Mouse (Mus musculus): Measurements from ENCODE around the gene Poldip3. TPM values are rescaled to one million over a fixed set of nuclear protein-coding genes. Genes with fewer than 3 reads are reported as not detected.

Poldip3 gene
- polyA plus RNA-seq, 1 experiment from 2014 or later = 158 TPM

DNA sequence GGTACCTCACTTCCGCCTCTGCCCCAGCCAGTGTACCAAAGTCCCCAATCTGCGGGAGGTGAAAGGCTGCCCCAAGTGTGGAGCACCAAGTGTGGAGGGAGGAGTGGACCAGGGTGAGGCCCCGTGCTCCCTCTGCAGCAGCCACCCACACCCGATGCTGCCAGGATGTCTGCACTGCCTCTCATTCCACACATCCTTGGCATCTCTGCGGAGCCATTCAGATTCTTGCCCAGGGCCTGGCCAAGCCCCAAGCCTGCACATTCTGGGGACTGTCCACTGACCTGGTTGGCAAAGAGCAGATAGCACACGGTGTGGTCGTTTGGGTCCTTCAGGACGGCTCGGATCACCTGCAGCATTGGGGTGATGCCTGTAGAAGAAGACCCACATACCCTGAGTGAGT lies 10.6 kb upstream of the Poldip3 start:
- H3K9me3 ChIP-seq (ENCODE audit: control insufficient read depth, low read depth, low read length) = no peaks in the 10 kb centered on the region
- no peak overlapping the region for H3K4me3 ChIP-seq (ENCODE audit: low read depth, low read length)
- H3K4me2 ChIP-seq (replicated peaks; ENCODE audit: low read depth, low read length) = no peak overlapping the region
- no peaks in the 10 kb centered on the region for H3K4me1 ChIP-seq (ENCODE audit: control insufficient read depth, insufficient read depth, low read length)
- H3K36me3 ChIP-seq (ENCODE audit: control insufficient read depth, insufficient read depth, low read length) = peaks cover 31% of the 10 kb centered on the region
- no peaks in the 10 kb centered on the region for H3K27me3 ChIP-seq (ENCODE audit: control insufficient read depth, insufficient read depth, low read length)
- no peak overlapping the region for H3K9ac ChIP-seq (replicated peaks; ENCODE audit: low read depth, low read length)
- 94% methylated on average over 9 of the region's 9 CpGs for WGBS
- no peak for ATAC-seq (ENCODE audit: insufficient number of reproducible peaks, insufficient read depth, low FRiP score, low read depth)
- no peak overlapping the region for H3K27ac ChIP-seq (ENCODE audit: low read length)

DNA sequence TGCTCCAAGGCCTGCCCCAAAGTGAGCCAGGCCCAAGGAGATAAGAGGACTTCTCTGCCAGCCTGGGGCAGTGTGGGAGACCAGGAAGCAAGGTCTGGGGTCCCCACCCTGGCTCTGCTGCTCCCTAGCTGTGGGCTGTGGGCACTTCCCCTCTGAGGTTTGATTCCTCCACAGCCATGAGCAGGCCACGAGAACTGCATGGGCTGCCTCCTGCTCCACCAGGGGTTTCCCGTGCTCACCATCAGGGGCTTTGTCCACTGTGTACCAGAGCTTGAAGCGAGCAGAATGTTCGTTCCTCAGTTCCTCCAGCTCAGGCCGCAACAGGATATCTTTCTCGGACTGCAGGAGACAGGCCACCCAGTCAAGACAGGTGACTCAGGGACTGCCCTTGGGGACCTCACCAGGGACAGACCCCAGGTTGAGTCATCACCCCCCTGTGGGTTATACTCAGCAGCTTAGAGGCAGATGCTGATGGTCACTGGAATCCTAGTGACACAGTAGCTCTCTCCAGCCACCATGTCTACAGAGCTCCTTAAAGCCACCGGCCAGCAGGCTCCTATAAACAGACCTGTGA lies 9.5 kb upstream of the Poldip3 start:
- Histone ChIP-seq H3K36me3 (ENCODE audit: control insufficient read depth, insufficient read depth, low read length) (peaks cover 31% of the 10 kb centered on the region), H3K27ac (ENCODE audit: low read length) (no peak overlapping the region), H3K9me3 (ENCODE audit: control insufficient read depth, low read depth, low read length) (no peaks in the 10 kb centered on the region), H3K4me1 (ENCODE audit: control insufficient read depth, insufficient read depth, low read length) (no peaks in the 10 kb centered on the region), H3K4me3 (ENCODE audit: low read depth, low read length) (no peak overlapping the region), H3K27me3 (ENCODE audit: control insufficient read depth, insufficient read depth, low read length) (no peaks in the 10 kb centered on the region), H3K9ac (replicated peaks; ENCODE audit: low read depth, low read length) (no peak overlapping the region), H3K4me2 (replicated peaks; ENCODE audit: low read depth, low read length) (no peak overlapping the region)
- no peak for ATAC-seq (ENCODE audit: insufficient number of reproducible peaks, insufficient read depth, low FRiP score, low read depth)
- 94% methylated on average over 7 of the region's 7 CpGs for WGBS

DNA sequence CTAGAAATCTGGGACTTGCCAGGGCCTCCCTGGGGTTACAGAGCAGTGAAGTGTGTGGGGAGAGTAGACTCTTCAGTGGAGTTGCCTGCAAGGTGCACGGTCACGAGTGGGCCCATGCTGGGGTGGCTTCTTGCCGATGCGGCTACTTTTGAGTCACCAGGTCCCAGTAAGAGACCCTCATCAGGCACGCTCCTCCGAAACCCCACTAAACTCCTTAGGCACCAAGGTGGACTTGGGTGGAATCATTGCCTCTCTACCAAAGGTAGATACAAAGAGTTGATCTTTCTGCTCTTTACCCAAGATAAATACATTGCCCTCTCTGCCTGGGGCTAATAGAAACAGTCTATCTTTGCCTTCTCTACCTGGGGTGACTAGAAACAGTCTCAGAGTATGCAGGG lies 8.5 kb upstream of the Poldip3 start:
- Histone ChIP-seq H3K27ac (ENCODE audit: low read length) (no peak overlapping the region; the same call in 1 of the 2 replicates), H3K4me3 (ENCODE audit: low read depth, low read length) (no peak overlapping the region), H3K27me3 (ENCODE audit: control insufficient read depth, insufficient read depth, low read length) (no peaks in the 10 kb centered on the region), H3K4me2 (replicated peaks; ENCODE audit: low read depth, low read length) (no peak overlapping the region), H3K9me3 (ENCODE audit: control insufficient read depth, low read depth, low read length) (no peaks in the 10 kb centered on the region), H3K4me1 (ENCODE audit: control insufficient read depth, insufficient read depth, low read length) (no peaks in the 10 kb centered on the region), H3K9ac (replicated peaks; ENCODE audit: low read depth, low read length) (no peak overlapping the region), H3K36me3 (ENCODE audit: control insufficient read depth, insufficient read depth, low read length) (peaks cover 34% of the 10 kb centered on the region)
- WGBS = 97% methylated on average over 6 of the region's 6 CpGs
- no peak for ATAC-seq (ENCODE audit: insufficient number of reproducible peaks, insufficient read depth, low FRiP score, low read depth)

DNA sequence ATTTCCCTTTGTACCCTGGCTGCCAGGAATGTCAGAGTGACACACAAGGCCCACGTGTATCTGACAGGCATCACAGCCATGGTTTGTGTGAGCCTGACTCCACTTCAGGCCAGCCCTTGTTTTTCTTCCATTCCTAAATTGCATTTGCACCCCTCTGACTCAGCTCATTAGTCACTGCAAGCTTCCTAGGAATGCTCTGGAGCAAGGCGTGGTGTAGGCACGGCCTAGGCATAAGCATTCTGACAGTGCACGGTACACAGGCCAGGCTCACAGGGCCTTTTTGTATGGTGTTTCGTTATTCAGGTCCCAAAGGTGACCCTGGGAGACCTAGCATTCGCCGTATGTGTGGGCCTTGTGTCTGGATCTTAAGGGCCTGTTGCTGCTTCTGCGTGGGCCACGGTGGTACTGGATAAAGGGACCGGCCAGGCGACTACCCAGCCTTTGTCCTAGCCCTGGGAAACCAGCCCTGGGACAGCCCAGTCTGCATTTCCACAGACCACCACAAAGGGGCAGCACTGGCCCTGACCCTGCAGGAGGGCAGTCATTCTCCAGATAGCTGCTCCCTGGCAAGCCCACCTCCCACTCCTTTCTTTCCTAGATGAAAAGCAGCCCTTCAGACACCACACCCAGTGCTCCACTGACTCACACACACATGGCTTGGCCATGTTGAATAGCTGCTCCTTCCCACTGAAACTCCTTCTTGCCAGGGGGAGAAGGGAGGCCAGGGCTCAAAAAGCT lies 7.9 kb upstream of the Poldip3 start:
- H3K27me3 ChIP-seq (ENCODE audit: control insufficient read depth, insufficient read depth, low read length) = no peaks in the 10 kb centered on the region
- no peak overlapping the region for H3K4me2 ChIP-seq (replicated peaks; ENCODE audit: low read depth, low read length)
- no peak overlapping the region for H3K9ac ChIP-seq (replicated peaks; ENCODE audit: low read depth, low read length)
- 73% methylated on average over 11 of the region's 11 CpGs for WGBS
- peaks cover 33% of the 10 kb centered on the region for H3K36me3 ChIP-seq (ENCODE audit: control insufficient read depth, insufficient read depth, low read length)
- H3K9me3 ChIP-seq (ENCODE audit: control insufficient read depth, low read depth, low read length) = no peaks in the 10 kb centered on the region
- H3K27ac ChIP-seq (ENCODE audit: low read length) = no peak overlapping the region; the same call in 1 of the 2 replicates
- no peak overlapping the region for H3K4me3 ChIP-seq (ENCODE audit: low read depth, low read length)
- ATAC-seq (ENCODE audit: insufficient number of reproducible peaks, insufficient read depth, low FRiP score, low read depth) = peak; percentile 20; the same call in 1 of the 2 replicates
- no peaks in the 10 kb centered on the region for H3K4me1 ChIP-seq (ENCODE audit: control insufficient read depth, insufficient read depth, low read length)

DNA sequence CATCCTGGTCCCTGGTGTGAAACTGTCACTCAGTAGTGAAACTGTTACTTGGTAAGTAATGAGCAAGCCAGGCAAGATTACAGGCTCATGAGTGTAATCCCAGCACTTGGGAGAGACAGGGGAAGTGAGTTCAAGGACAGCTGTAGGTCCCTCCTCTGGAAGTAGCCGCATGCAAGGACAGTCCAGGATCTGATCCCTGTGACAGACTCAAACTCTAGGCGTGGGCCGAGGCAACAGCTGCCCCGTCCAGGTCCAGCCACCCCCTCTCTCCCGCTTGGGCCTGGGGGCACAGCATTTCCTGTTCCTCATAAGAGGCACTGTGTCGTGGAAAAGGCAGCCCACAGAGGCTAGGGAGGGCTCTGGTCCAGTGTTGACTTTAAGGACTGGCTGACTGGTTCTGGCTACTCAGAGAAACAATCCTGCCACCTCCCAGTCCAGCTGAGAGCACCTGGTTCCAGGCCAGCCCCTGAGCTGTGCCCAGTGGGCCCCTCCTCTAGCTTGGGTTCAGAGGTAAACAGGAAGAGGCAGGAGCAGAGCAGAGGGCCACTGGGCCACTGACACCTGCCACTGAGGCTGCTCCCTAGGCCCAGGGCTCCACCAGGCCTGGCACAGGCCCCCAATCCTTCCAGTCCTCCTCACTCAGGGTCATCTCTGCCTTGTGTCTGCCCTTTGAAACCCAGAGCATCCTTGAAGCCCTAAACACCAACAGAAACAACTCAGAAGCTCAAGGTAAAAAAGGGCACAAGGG lies 6.7 kb upstream of the Poldip3 start:
- no peak overlapping the region for H3K27ac ChIP-seq (ENCODE audit: low read length)
- H3K4me3 ChIP-seq (ENCODE audit: low read depth, low read length) = no peak overlapping the region
- 74% methylated on average over 6 of the region's 6 CpGs for WGBS
- ATAC-seq (ENCODE audit: insufficient number of reproducible peaks, insufficient read depth, low FRiP score, low read depth) = no peak
- no peaks in the 10 kb centered on the region for H3K27me3 ChIP-seq (ENCODE audit: control insufficient read depth, insufficient read depth, low read length)
- H3K36me3 ChIP-seq (ENCODE audit: control insufficient read depth, insufficient read depth, low read length) = peaks cover 27% of the 10 kb centered on the region
- H3K4me1 ChIP-seq (ENCODE audit: control insufficient read depth, insufficient read depth, low read length) = no peaks in the 10 kb centered on the region
- no peak overlapping the region for H3K9ac ChIP-seq (replicated peaks; ENCODE audit: low read depth, low read length)
- no peak overlapping the region for H3K4me2 ChIP-seq (replicated peaks; ENCODE audit: low read depth, low read length)
- no peaks in the 10 kb centered on the region for H3K9me3 ChIP-seq (ENCODE audit: control insufficient read depth, low read depth, low read length)

GRCm38 (mm10) chr15:83154309-83154708 lies 5.1 kb upstream of the Poldip3 start:
- WGBS = 90% methylated on average over 7 of the region's 7 CpGs
- H3K27me3 ChIP-seq (ENCODE audit: control insufficient read depth, insufficient read depth, low read length) = no peaks in the 10 kb centered on the region
- no peak for ATAC-seq (ENCODE audit: insufficient number of reproducible peaks, insufficient read depth, low FRiP score, low read depth)
- no peaks in the 10 kb centered on the region for H3K4me1 ChIP-seq (ENCODE audit: control insufficient read depth, insufficient read depth, low read length)
- no peak overlapping the region for H3K4me2 ChIP-seq (replicated peaks; ENCODE audit: low read depth, low read length)
- no peak overlapping the region for H3K4me3 ChIP-seq (ENCODE audit: low read depth, low read length)
- H3K36me3 ChIP-seq (ENCODE audit: control insufficient read depth, insufficient read depth, low read length) = peaks cover 16% of the 10 kb centered on the region
- no peaks in the 10 kb centered on the region for H3K9me3 ChIP-seq (ENCODE audit: control insufficient read depth, low read depth, low read length)
- H3K9ac ChIP-seq (replicated peaks; ENCODE audit: low read depth, low read length) = no peak overlapping the region
- H3K27ac ChIP-seq (ENCODE audit: low read length) = no peak overlapping the region

- Histone ChIP-seq H3K27me3 (ENCODE audit: control insufficient read depth, insufficient read depth, low read length) (no peaks in the 10 kb centered on the region), H3K36me3 (ENCODE audit: control insufficient read depth, insufficient read depth, low read length) (peaks cover 7% of the 10 kb centered on the region; the same call in 1 of the 2 replicates), H3K4me1 (ENCODE audit: control insufficient read depth, insufficient read depth, low read length) (0 out of 2 replicates have a peak, but pooled peaks cover 3% of the 10 kb centered on the region), H3K9me3 (ENCODE audit: control insufficient read depth, low read depth, low read length) (no peaks in the 10 kb centered on the region), H3K27ac (ENCODE audit: low read length) (no peak overlapping the region; the same call in 1 of the 2 replicates), H3K4me2 (replicated peaks; ENCODE audit: low read depth, low read length) (no peak overlapping the region), H3K9ac (replicated peaks; ENCODE audit: low read depth, low read length) (no peak overlapping the region), H3K4me3 (ENCODE audit: low read depth, low read length) (no peak overlapping the region)
- 82% methylated on average over 4 of the region's 4 CpGs for WGBS
- no peak for ATAC-seq (ENCODE audit: insufficient number of reproducible peaks, insufficient read depth, low FRiP score, low read depth)
Observed at GRCm38 (mm10) chr15:83150694-83151093, 1.5 kb upstream of the Poldip3 start.

DNA sequence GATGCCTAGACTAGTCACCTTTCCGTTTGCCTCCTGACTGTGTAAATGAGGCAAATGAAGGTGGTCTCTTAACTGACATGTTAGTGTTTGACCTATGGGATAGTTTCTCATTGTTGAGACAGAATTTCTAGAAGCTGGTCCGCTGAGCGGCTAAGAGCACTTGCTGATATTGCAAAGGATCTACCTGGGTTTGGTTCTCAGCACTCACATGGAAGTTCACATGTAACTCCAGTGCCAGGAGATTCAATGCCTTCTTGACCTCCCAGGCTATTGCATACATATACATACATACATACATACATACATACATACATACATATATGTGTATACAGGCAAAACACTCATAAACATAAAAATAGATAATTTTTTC lies 874 bp upstream of the Poldip3 start:
- Histone ChIP-seq H3K4me3 (ENCODE audit: low read depth, low read length) (peak overlapping the region; percentile 0; the same call in 1 of the 2 replicates), H3K9ac (replicated peaks; ENCODE audit: low read depth, low read length) (no peak overlapping the region), H3K27ac (ENCODE audit: low read length) (peak overlapping the region; percentile 98), H3K36me3 (ENCODE audit: control insufficient read depth, insufficient read depth, low read length) (peaks cover 7% of the 10 kb centered on the region; the same call in 1 of the 2 replicates), H3K27me3 (ENCODE audit: control insufficient read depth, insufficient read depth, low read length) (no peaks in the 10 kb centered on the region), H3K4me2 (replicated peaks; ENCODE audit: low read depth, low read length) (peak overlapping the region; percentile 28), H3K9me3 (ENCODE audit: control insufficient read depth, low read depth, low read length) (no peaks in the 10 kb centered on the region), H3K4me1 (ENCODE audit: control insufficient read depth, insufficient read depth, low read length) (0 out of 2 replicates have a peak, but pooled peaks cover 3% of the 10 kb centered on the region)
- ATAC-seq (ENCODE audit: insufficient number of reproducible peaks, insufficient read depth, low FRiP score, low read depth) = no peak
- WGBS = 8% methylated on average over 3 of the region's 3 CpGs

Measured in stomach, embryonic 14.5 days (tissue).